Mouse (Mus musculus) brown adipose tissue, adult 24 weeks (tissue): ENCODE measurements at regions not wholly inside any gene's neighbourhood (a gene's known extent, or its start where the extent isn't known, plus 50 kb on each side); places are given as distances from the start of the nearest gene placed in this dataset.

Source experiments
- H3K27ac ChIP-seq: fragments of 200-500 bp; replicated peaks from 2 replicates; pipeline ENCODE4 v1.5.1; 2012; ENCODE audit warnings: low read depth, mild to moderate bottlenecking, low read length
- H3K4me1 ChIP-seq: fragments of 200-500 bp; 2 replicates; pipeline ENCODE4 v1.6.1; 2012; ENCODE audit warnings: low read length, mixed read lengths; ENCODE audit not compliant: control insufficient read depth, insufficient read depth, insufficient read length
- H3K4me3 ChIP-seq: fragments of 200-500 bp; 2 replicates; pipeline ENCODE4 v1.5.1; 2012; ENCODE audit warnings: low read depth, mild to moderate bottlenecking, low read length, moderate library complexity; ENCODE audit not compliant: insufficient read depth

DNA sequence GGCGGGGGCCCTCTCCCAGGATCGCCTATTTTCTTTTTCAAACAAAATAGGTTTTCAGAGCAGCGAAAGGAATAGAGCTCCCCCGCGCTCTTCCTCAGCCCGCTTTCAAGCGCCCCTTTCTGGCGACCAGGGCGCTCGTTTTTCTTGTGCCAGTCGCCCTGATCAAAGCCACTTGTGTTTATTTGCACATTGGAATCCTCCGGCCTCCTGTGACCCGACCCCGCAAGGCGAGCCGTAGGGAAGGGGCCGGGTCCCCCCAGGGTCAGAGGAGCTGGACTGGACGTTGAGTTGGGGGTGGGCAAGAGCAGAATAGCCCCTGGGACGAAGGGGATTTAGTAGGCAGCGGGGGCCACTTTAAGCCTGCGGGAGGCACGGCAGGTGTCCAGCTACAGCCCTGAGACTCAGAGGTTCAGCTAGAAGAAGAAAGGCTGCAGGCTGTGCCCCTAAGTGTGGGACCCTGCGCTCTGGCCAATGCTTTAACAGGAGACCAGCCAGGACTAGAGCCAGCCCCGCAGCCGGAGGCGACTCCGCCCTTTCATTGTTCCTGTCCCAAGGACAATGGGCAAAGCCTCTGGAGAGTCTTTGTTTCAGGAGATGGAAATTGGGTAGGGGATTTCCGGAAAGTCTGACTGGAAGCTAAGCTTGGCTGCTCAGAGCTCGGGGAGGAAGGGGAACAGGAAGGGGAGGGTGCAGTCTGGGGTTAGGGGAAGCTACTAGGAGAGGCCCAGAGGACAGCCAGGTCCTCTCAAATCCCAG is 69.0 kb upstream of the Sox13 start:
- peaks cover 17% of the 10 kb centered on the region for H3K4me1 ChIP-seq
- peak overlapping the region; percentile 52 for H3K4me3 ChIP-seq
- peak overlapping the region; percentile 99 for H3K27ac ChIP-seq

DNA sequence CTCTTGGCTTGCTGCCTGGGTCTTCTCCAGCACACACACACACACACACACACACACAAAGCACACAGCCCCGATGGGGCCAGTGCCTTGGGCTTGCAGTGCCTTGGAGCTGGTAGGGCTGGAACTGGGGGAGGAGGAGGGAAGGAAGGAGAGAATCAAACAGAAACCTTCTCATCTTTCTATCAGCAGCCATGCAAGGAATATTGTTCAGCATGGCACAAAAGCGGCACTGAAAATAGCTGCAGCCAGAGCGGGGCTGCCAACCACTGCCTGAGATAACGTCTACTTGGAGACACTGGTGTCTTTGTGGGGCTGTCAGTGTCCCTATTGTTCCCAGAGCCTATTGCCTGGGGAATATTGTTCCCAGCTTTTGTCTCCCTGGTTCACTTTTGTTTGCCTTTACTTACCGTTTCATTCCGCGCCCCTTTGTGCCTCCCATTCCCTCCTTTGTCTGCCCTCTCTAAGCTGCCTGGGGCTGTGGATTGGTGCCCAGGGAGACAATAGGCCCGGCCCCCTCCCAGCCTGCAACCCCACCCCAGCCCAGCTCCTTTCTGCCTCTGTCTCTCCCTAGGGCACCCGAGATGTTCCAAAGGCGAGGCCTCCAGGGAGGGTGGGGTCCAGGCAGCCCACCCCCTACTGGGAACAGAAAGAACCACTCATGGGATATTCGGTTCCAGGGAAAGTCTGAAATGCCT is 68.3 kb upstream of the Sox13 start:
- Histone ChIP-seq H3K27ac (peak overlapping the region; percentile 94), H3K4me3 (peak overlapping the region; percentile 52), H3K4me1 (peaks cover 17% of the 10 kb centered on the region)

DNA sequence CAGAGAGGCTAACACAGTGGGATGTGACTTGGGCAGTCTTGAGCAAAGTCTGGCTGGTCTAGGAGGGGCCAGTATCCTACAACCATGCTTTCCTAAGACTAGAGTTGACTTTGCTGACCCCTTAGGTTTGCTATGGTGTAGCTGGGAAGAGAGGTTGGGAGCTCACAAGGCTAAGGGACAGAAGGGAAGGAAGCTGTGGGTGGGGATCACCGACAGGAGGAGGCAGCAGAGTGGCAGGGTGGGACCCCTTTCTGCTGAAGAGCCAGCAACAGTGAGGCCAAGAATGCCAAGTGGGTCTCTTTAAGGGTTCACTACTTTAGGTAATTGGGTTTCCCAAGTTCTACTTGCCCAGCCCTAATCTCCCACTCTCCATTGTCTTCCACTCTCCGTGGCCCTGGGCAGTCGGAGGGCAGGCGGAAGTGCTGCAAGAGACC is 67.7 kb upstream of the Sox13 start:
- H3K4me3 ChIP-seq = no peak overlapping the region
- peak overlapping the region; percentile 55 for H3K27ac ChIP-seq
- H3K4me1 ChIP-seq = peaks cover 17% of the 10 kb centered on the region

DNA sequence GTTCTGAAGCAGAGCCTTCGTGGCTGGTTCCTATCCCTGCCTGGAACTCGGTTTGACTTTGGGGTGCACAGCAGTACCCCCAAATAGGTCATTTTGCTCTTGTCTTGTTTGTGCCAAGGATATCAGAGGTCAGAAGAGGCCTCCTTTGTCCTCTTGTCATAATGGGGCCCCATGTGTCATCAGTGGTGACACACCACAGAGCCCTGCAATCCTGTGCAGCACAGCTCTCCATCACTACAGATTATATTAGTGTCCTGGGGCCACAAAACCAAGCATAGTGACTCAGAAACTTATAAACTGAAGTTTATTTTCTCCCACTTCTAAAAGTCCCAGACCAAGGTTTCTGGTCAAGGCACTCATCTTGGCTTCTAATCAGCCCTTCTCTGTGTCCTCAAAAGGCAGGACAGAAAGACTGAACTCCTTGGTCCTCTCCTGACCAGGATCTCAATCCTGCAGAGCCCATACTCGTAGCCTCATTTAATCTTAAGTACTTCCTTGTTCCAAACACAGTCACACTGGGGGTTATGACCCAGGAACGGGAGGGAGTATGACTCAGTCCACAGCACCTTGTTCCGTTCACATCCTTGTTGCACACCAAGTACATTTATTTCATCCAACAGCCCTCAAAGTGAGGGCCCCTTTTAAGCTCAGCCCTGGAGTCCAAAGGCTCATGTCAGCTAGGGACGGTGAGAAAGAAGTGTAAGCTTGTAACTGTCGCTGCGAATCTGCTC is 63.2 kb upstream of the Sox13 start:
- Histone ChIP-seq H3K4me3 (no peak overlapping the region), H3K27ac (no peak overlapping the region), H3K4me1 (peaks cover 7% of the 10 kb centered on the region)

DNA sequence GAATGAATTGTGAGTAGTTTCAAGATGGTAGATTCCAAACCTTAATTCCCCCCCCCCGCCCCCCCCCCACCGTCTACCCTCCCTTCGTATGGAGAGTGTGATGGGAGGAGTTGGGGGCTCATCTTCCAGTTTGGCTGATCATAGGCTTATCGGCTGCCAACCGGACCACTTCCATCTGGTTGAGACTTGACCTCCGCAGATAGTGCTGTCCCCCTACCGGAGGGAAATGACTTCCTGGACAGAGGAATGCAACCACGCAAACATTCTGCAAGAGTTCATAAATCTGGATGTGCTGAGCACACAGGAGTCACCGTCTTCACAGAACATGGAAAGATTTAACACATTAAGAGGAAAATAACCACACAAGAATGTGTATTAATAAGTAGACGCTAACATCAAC is 62.2 kb upstream of the Sox13 start:
- H3K4me3 ChIP-seq = no peak overlapping the region
- H3K27ac ChIP-seq = no peak overlapping the region
- H3K4me1 ChIP-seq = 0 out of 2 replicates have a peak, but pooled peaks cover 4% of the 10 kb centered on the region

DNA sequence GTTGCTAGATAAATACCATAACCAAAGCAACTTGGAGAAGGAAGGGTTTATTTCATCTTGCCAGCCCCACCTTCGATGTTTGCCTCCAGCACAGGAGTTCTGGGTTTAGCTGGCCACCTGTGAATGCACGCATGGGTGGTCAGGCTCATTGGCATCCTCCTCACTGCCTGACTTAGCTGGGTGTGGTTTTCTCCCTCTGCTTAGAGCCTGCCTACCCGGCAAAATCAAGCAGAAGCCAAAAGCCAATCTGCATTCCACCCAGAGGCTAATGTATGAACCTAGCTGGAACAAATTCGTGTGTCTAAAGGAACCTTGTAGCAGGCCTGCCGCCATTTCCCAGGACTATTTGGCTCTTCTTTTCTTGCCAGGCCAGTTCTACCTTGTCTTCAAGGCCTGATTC is 58.7 kb upstream of the Sox13 start:
- Histone ChIP-seq H3K27ac (no peak overlapping the region), H3K4me3 (no peak overlapping the region), H3K4me1 (0 out of 2 replicates have a peak, but pooled peaks cover 4% of the 10 kb centered on the region)

DNA sequence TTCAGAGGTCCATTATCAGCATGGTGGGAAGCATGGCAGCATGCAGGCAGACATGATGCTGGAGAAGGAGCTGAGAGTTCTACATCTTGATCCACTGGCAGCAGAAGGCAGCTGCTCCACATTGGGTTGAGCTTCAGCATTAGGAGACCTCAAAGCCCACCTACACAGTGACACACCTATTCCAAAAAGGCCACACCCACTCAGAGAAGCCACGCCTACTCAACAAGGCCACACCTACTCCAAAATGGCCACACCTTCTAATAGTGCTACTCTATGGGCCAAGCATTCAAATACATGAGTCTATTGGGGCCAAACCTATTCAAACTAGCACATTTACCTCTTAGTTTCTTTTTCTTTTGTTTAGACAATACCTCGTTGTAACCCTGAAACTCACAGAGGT is 50.4 kb upstream of the Sox13 start:
- Histone ChIP-seq H3K4me1 (0 out of 2 replicates have a peak, but pooled peaks cover 8% of the 10 kb centered on the region), H3K27ac (no peak overlapping the region), H3K4me3 (no peak overlapping the region)
